Mouse (Mus musculus): Measurements from ENCODE around the gene Gprc5c. TPM values are rescaled to one million over a fixed set of nuclear protein-coding genes. Genes with fewer than 3 reads are reported as not detected.
A peak's percentile ranks its signal among the peaks of the same experiment; 100 is the strongest.
"Not testable (repeated sequence)": the region's sequence is repeated elsewhere in the genome, so short reads cannot be mapped to it uniquely, and the experiment has no call there.

Gprc5c gene
- total RNA-seq, 1 experiment from 2014 or later: not detected

- ATAC-seq (replicated peaks; ENCODE audit: low read depth, poor library complexity, severe bottlenecking): peak; percentile 80
Observed at GRCm38 (mm10) chr11:114896085-114896484, 45.1 kb downstream of the Gprc5c start.

- ATAC-seq (replicated peaks; ENCODE audit: low read depth, poor library complexity, severe bottlenecking): peak; percentile 79
Observed at GRCm38 (mm10) chr11:114898026-114898425, 47.1 kb downstream of the Gprc5c start.

- no peak for ATAC-seq (replicated peaks; ENCODE audit: low read depth, poor library complexity, severe bottlenecking)
Observed at GRCm38 (mm10) chr11:114903224-114903623, 52.3 kb downstream of the Gprc5c start.

DNA sequence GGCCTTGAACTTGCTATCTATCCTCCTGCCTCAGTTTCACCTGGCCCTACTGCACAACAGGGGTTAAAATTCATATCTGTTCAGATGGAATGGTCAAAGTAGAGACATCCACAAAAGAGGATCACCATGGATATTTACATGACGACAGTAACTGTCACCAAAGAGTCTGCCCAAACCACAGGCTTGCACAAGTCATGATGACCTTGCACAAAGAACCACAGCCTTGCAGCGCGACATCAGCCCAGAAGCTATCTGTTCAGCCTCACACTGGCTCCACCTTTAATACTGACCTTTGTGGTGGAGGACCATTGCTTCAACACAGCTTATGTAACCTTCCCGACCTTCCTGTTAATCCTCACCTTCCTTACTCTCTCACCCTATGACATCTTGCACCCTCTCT is 56.6 kb downstream of the Gprc5c start:
- ATAC-seq (replicated peaks; ENCODE audit: low read depth, poor library complexity, severe bottlenecking): peak; percentile 95

DNA sequence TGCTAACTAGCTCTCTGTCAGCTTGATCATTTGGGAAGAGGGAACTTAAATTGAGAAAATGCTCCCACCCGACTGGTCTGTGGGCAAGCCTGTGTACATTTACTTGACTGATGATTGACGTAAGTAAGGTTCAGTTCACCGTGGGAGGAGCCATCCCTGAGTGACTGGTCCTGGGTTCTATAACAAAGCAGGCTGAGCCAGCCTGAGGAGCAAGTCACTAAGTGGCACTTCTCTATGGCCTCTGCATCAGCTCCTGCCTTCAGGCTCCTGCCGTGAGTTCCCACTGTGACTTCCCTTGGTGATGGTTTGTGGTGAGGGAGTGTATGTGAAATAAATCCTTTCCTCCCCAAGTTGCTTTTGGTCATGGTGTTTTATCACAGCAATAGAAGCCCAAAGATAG is 57.1 kb downstream of the Gprc5c start:
- ATAC-seq (replicated peaks; ENCODE audit: low read depth, poor library complexity, severe bottlenecking): 0 out of 2 replicates have a peak, but pooled peaks have one; percentile 4

DNA sequence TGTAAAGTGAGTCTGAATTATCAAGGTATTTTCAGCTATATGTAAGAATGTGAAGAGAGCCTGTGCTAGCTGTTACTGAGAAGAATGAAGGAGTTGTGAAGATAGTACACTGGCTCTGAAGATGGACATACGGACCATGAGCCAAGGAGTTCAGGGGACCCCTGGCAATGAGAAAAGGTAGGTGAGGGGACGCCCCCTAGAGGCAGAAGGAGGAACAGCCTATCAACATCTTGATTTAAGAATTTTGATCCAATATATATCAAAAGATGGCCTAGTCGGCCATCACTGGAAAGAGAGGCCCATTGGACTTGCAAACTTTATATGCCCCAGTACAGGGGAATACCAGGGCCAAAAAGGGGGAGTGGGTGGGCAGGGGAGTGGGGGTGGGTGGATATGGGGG is 58.6 kb downstream of the Gprc5c start:
- ATAC-seq (replicated peaks; ENCODE audit: low read depth, poor library complexity, severe bottlenecking): not testable (repeated sequence)

- ATAC-seq (replicated peaks; ENCODE audit: low read depth, poor library complexity, severe bottlenecking): peak; percentile 83
Observed at GRCm38 (mm10) chr11:114912847-114913246, 61.9 kb downstream of the Gprc5c start.

- ATAC-seq (replicated peaks; ENCODE audit: low read depth, poor library complexity, severe bottlenecking): 0 out of 2 replicates have a peak, but pooled peaks have one; percentile 9
Observed at GRCm38 (mm10) chr11:114914978-114915377, 64.0 kb downstream of the Gprc5c start.

- ATAC-seq (replicated peaks; ENCODE audit: low read depth, poor library complexity, severe bottlenecking): peak; percentile 74
Observed at GRCm38 (mm10) chr11:114917120-114917519, 66.2 kb downstream of the Gprc5c start.

Other genes starting within 250 kb of the Gprc5c start
- gene Rpl38, start 182.6 kb upstream of the Gprc5c start, total RNA-seq (2017): 3,935 and 5,520 TPM in 2 replicates
- 5.6 and 7.6 TPM in 2 replicates for gene Ttyh2, start 175.7 kb upstream of the Gprc5c start, total RNA-seq (2017)
- gene Dnaic2, start 123.7 kb upstream of the Gprc5c start, total RNA-seq (2017): not detected in 2 replicates
- gene Kif19a, start 85.8 kb upstream of the Gprc5c start, total RNA-seq (2017): not detected in 2 replicates
- gene Btbd17, start 55.2 kb upstream of the Gprc5c start, total RNA-seq (2017): not detected in 2 replicates
- gene Gpr142, start 52.2 kb upstream of the Gprc5c start, total RNA-seq (2017): not detected in 2 replicates
- gene Cd300a, start 38.9 kb downstream of the Gprc5c start, total RNA-seq (2017): 11.4 and 24.8 TPM in 2 replicates
- gene Cd300lb, start 83.2 kb downstream of the Gprc5c start, total RNA-seq (2017): 8.5 and 9.5 TPM in 2 replicates
- 2.7 TPM in 1 of 2 replicates, not detected in the other for gene Cd300c, start 118.0 kb downstream of the Gprc5c start, total RNA-seq (2017)
- 0.55 TPM in 1 of 2 replicates, not detected in the other for gene Cd300ld, start 138.8 kb downstream of the Gprc5c start, total RNA-seq (2017)
- 1.8 TPM in 1 of 2 replicates, not detected in the other for gene Cd300c2, start 150.7 kb downstream of the Gprc5c start, total RNA-seq (2017)
- not detected in 2 replicates for gene Cd300ld2, start 165.0 kb downstream of the Gprc5c start, total RNA-seq (2017)
- not detected in 2 replicates for gene Cd300ld4, start 175.9 kb downstream of the Gprc5c start, total RNA-seq (2017)
- gene Cd300ld5, start 186.6 kb downstream of the Gprc5c start, total RNA-seq (2017): not detected in 2 replicates
- gene Cd300ld3, start 197.3 kb downstream of the Gprc5c start, total RNA-seq (2017): not detected in 2 replicates
- gene Cd300e, start 211.0 kb downstream of the Gprc5c start, total RNA-seq (2017): not detected in 2 replicates
- gene Rab37, start 240.3 kb downstream of the Gprc5c start, total RNA-seq (2017): 50.6 and 61.5 TPM in 2 replicates

All from common myeloid progenitor, adult 5-6 weeks (primary cell).